Mouse (Mus musculus) right cerebral cortex, postnatal 25 days (tissue): Measurements from ENCODE around the gene Cog7.

Source experiments
- DNase-seq: peaks from one replicate; pipeline ENCODE4 v3.0.0; 2022

Cog7 gene

GRCm38 (mm10) chr7:121890636-121891360 is 90.7 kb downstream of the Cog7 start:
- peak; percentile 71 for DNase-seq

- no peak for DNase-seq
Measured at GRCm38 (mm10) chr7:121880246-121880645, 101.3 kb downstream of the Cog7 start.

DNA sequence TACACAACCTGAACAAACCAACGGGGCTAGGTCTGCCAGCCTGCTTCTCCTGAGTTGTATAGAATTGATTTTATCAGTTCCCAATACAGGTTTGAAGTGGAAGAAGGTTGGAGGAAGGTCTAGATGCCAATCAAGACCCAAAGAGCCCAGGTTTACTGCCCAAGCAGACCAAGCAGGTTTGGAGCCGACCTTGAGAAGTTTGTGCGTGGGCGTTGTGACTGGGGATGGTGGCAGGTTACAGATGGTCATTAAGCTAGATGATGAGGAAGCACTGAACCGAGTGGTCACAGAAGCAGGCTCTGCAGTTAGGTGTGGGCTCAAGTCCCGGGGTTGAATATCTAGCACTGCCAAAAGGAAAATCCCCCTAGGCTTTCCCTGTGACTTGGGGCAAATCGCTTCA is 106.7 kb downstream of the Cog7 start:
- no peak for DNase-seq

DNA sequence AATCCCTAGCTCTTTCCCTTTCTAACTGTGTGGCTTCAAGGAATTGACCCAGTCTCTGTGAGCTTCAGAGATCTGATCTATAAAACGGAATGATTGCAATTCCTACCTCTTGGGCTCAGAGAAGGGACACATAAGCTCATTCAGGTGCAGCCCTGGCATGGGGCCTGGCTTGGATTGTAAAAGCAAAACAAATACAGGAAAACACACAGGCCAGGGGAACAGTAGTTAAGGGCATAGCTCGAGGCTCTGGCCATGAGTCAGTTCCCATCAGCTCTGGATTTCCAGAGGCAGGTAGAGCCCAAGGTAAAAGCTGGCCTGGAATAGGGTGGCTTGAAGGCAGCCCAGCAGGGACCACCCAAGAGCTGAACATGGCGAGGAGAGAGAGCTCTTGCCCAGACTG is 107.5 kb downstream of the Cog7 start:
- DNase-seq, result no peak

DNA sequence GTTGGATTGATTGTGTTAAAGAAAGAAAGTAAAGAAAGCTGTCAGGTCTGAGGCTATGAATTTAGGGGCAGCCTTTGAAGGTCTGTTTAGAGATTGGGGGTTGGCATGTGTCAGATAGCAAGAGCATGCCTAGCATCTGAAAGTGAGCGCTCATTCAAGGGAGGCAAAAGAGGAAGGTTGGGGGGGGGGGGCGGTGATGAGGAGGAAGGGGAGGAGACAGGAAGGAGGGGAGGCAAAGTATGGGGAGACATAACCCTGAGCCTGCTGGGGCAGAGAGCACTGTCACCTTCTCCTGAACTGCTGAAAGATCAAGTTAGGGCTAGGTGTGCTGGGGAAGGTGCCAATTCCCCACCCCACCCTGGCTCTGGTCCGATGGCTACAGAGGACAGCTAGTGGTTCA is 109.9 kb downstream of the Cog7 start:
- no peak for DNase-seq

GRCm38 (mm10) chr7:121864858-121865585 is 116.5 kb downstream of the Cog7 start, which contains the start of gene Scnn1b:
Gene Scnn1b, plus strand, starts transcription at chr7:121865038.
- DNase-seq, result no peak

- no peak for DNase-seq
Measured at GRCm38 (mm10) chr7:121858939-121859338, 122.6 kb downstream of the Cog7 start.

DNA sequence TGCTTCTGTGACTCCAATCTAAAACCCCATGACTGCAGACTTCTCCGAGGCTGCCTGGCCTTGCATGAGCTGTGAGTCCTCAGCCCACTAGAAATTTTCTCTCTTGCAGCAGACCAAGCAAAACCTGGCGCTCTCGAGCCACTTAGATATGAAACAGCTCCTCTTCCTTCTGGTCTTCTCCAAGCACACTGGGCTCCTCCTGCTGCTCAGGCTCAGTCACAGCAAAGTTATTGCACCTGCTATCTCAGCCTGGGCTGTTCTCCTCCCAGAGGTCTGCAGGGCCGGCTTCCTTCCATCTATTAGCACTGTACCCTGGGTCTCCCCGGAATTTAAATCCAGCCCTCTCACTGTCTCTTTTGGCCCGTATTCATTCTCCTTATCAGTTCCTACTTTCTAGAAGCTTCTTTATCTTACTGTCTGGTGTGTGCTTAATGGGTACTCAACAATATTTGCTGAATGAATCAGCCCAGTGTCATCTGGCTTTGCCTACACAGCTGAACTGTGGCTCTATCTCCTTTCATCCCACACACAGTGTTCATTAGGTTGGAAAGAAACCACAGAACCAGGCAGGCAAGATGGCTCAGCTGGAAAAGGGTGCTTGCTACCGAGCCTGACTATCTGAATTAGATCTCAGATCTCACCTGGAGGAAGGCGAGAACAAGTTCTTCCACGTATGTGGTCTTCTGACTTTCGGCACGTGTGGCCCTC is 124.2 kb downstream of the Cog7 start:
- no peak for DNase-seq

DNA sequence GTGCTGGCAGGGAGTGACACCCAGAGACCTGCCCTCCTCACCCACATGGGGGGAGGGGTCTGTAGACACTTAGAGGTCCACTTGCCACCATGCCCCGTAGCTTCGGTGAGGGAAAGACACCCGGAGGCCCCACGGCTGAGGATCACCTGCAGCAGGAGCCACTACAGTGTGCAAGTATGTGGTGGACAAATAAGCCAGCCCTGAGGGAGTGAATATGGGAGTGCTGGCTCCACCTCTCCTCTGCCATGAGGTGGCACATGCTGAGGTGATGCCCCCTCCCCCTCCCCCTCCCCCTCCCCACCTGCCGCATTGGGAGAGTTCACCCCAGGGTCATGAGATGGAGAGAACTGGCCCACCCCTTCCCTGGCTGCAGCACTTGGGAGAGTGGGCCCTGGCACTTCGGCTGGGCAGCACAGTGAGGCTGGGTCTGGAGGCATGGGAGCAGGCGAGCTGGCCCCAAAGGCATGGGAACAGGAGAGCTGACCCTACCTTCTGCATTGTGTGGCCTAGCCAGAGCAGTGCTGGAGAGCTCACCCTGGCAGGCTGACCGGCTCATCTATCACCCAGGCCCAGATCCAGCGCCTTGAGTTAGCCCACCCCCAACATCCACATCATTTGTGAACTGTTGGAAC is 132.9 kb downstream of the Cog7 start:
- DNase-seq, result no peak

- DNase-seq, result no peak
Measured at GRCm38 (mm10) chr7:121845964-121846363, 135.5 kb downstream of the Cog7 start.

GRCm38 (mm10) chr7:121842234-121842633 is 139.3 kb downstream of the Cog7 start:
- DNase-seq, result no peak

- peak; percentile 38 for DNase-seq
Measured at GRCm38 (mm10) chr7:121840810-121841209, 140.7 kb downstream of the Cog7 start.

DNA sequence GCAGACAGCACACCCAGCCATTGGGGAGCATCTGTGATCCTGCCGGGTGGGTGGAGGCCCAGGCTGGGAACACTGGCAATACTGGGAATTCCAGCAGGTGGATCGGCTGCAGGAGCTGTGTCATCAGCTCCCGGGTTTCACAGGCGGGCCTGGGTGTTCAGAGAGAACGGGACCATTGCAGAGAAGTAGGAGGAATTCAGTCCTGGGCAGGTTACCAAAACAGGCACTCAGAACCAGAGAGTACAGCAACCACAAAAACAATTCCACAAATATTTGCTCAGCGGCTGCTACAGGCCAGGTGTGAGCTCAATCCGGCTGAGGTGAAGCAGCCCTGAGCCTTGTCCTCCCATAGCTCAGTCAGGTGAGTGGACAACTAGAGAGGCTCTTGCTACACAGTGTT is 144.7 kb downstream of the Cog7 start:
- peak; percentile 35 for DNase-seq

GRCm38 (mm10) chr7:121835392-121835791 is 146.1 kb downstream of the Cog7 start:
- no peak for DNase-seq
